Mouse (Mus musculus) CH12.LX (cell line): ENCODE data around the gene Olfr1257. TPM values are rescaled to one million over a fixed set of nuclear protein-coding genes. Genes with fewer than 3 reads are reported as not detected.

Experiments
- DNase-seq: peaks from one replicate; pipeline ENCODE4 v3.0.0-alpha.2; 2013; ENCODE audit errors: extremely low read depth
- H3K27ac ChIP-seq: 2 replicates; pipeline ENCODE4 v1.5.1; 2012; ENCODE audit warnings: low read depth, mild to moderate bottlenecking, control low read depth, moderate library complexity; ENCODE audit not compliant: insufficient read depth
- H3K27me3 ChIP-seq: replicated peaks from 2 replicates; pipeline ENCODE3; 2012; ENCODE audit warnings: inconsistent platforms
- H3K36me3 ChIP-seq, 2 experiments: replicated peaks in 1 of 2; 2 replicates each; pipeline versions ENCODE3 to v1.6.1; 2012; ENCODE audit warnings: inconsistent platforms in 1 of 2, low read length in 1 of 2, mild to moderate bottlenecking in 1 of 2, mixed read lengths in 1 of 2, moderate library complexity in 1 of 2; ENCODE audit not compliant: control insufficient read depth in 1 of 2, insufficient read depth in 1 of 2
- H3K4me1 ChIP-seq, 2 experiments: 2 replicates each; pipeline ENCODE4 v1.6.1; 2012; ENCODE audit warnings: inconsistent platforms in 1 of 2, moderate library complexity in 1 of 2; ENCODE audit not compliant: insufficient read depth in 2 of 2, control insufficient read depth in 1 of 2
- H3K4me2 ChIP-seq: 2 replicates; pipeline ENCODE4 v1.6.1; 2012; ENCODE audit warnings: low read depth, mild to moderate bottlenecking, control low read depth; ENCODE audit not compliant: poor library complexity, insufficient read depth, severe bottlenecking
- H3K4me3 ChIP-seq, 3 experiments: fragments of 150-350 bp in 1 of 3; sonication (generic) in 1 of 3; replicated peaks in 1 of 3; 2 replicates each; pipeline versions ENCODE3 to v1.5.1; 2011 to 2012; ENCODE audit warnings: low read depth in 2 of 3, low read length in 2 of 3, mild to moderate bottlenecking in 2 of 3, moderate library complexity in 2 of 3, control low read depth in 1 of 3, improper control_type of control experiment in 1 of 3, inconsistent platforms in 1 of 3, mixed read lengths in 1 of 3; ENCODE audit not compliant: poor library complexity in 1 of 3
- H3K79me2 ChIP-seq: replicated peaks from 2 replicates; pipeline ENCODE4 v1.6.1; 2012; ENCODE audit warnings: mild to moderate bottlenecking, moderate library complexity; ENCODE audit not compliant: control insufficient read depth, poor library complexity, insufficient read depth, severe bottlenecking; ENCODE audit errors: extremely low read depth
- H3K9ac ChIP-seq: 2 replicates; pipeline ENCODE4 v1.6.1; 2012; ENCODE audit warnings: low read depth, mild to moderate bottlenecking, control low read depth, moderate library complexity; ENCODE audit not compliant: insufficient read depth
- H3K9me3 ChIP-seq: replicated peaks from 2 replicates; pipeline ENCODE3; 2012; ENCODE audit warnings: low read length, inconsistent platforms, mixed read lengths
- BHLHE40 ChIP-seq: IDR thresholded peaks from 2 replicates; pipeline ENCODE4 v1.6.1; 2011; ENCODE audit warnings: mild to moderate bottlenecking, low read depth, low read length, improper control_type of control experiment
- CHD1 ChIP-seq: IDR thresholded peaks from 2 replicates; pipeline ENCODE4 v1.6.1; 2012; ENCODE audit warnings: low read depth, low read length, improper control_type of control experiment, inconsistent platforms
- CHD2 ChIP-seq: IDR thresholded peaks from 2 replicates; pipeline ENCODE4 v1.6.1; 2011; ENCODE audit warnings: low read length, improper control_type of control experiment
- CTCF ChIP-seq, 2 experiments: IDR thresholded peaks in 1 of 2; conservative IDR thresholded peaks in 1 of 2; 2 replicates each; pipeline ENCODE4 v1.5.1; 2011 to 2012; ENCODE audit warnings: low read depth in 2 of 2, low read length in 2 of 2, improper control_type of control experiment in 1 of 2, inconsistent platforms in 1 of 2, mild to moderate bottlenecking in 1 of 2, moderate library complexity in 1 of 2
- ELF1 ChIP-seq: IDR thresholded peaks from 2 replicates; pipeline ENCODE4 v1.6.1; 2014; ENCODE audit warnings: low read depth, mild to moderate bottlenecking, inconsistent platforms, low read length, improper control_type of control experiment
- EP300 ChIP-seq: IDR thresholded peaks from 2 replicates; pipeline ENCODE4 v1.6.1; 2011; ENCODE audit warnings: low read length, improper control_type of control experiment
- ETS1 ChIP-seq: conservative IDR thresholded peaks from 2 replicates; pipeline ENCODE4 v1.6.1; 2012; ENCODE audit warnings: low read depth, mild to moderate bottlenecking, inconsistent platforms, low read length, improper control_type of control experiment, moderate library complexity
- GABPA ChIP-seq: IDR thresholded peaks from 2 replicates; pipeline ENCODE4 v1.6.1; 2012; ENCODE audit warnings: low read depth, low read length, improper control_type of control experiment, inconsistent platforms; ENCODE audit not compliant: insufficient replicate concordance
- IRF4 ChIP-seq: IDR thresholded peaks from 2 replicates; pipeline ENCODE4 v1.6.1; 2014; ENCODE audit warnings: low read depth, mild to moderate bottlenecking, inconsistent platforms, low read length, improper control_type of control experiment
- JUND ChIP-seq: conservative IDR thresholded peaks from 2 replicates; pipeline ENCODE4 v1.6.1; 2011; ENCODE audit warnings: low read depth, low read length, improper control_type of control experiment
- KAT2A ChIP-seq: IDR thresholded peaks from 2 replicates; pipeline ENCODE4 v1.6.1; 2012; ENCODE audit warnings: low read length, improper control_type of control experiment, inconsistent platforms; ENCODE audit not compliant: insufficient replicate concordance
- MAZ ChIP-seq: IDR thresholded peaks from 2 replicates; pipeline ENCODE4 v1.6.1; 2012; ENCODE audit warnings: low read depth, mild to moderate bottlenecking, inconsistent platforms, low read length, improper control_type of control experiment, moderate library complexity
- MEF2A ChIP-seq: IDR thresholded peaks from 2 replicates; pipeline ENCODE4 v1.6.1; 2014; ENCODE audit warnings: low read depth, mild to moderate bottlenecking, inconsistent platforms, low read length, improper control_type of control experiment, borderline replicate concordance
- MXI1 ChIP-seq: IDR thresholded peaks from 2 replicates; pipeline ENCODE4 v1.6.1; 2011; ENCODE audit warnings: mild to moderate bottlenecking, low read depth, low read length, improper control_type of control experiment
- NRF1 ChIP-seq: IDR thresholded peaks from 2 replicates; pipeline ENCODE4 v1.6.1; 2014; ENCODE audit warnings: low read depth, mild to moderate bottlenecking, inconsistent platforms, low read length, improper control_type of control experiment, moderate library complexity
- RAD21 ChIP-seq: IDR thresholded peaks from 2 replicates; pipeline ENCODE4 v1.6.1; 2011; ENCODE audit warnings: low read depth, mild to moderate bottlenecking, low read length, improper control_type of control experiment, moderate library complexity
- SIN3A ChIP-seq: IDR thresholded peaks from 2 replicates; pipeline ENCODE4 v1.6.1; 2012; ENCODE audit warnings: low read length, improper control_type of control experiment, inconsistent platforms
- SMC3 ChIP-seq: IDR thresholded peaks from 2 replicates; pipeline ENCODE4 v1.6.1; 2011; ENCODE audit warnings: low read depth, low read length, improper control_type of control experiment
- TBP ChIP-seq: conservative IDR thresholded peaks from 2 replicates; pipeline ENCODE4 v1.6.1; 2011; ENCODE audit warnings: low read depth, low read length, improper control_type of control experiment
- TCF12 ChIP-seq: IDR thresholded peaks from 2 replicates; pipeline ENCODE4 v1.6.1; 2014; ENCODE audit warnings: low read depth, mild to moderate bottlenecking, inconsistent platforms, low read length, improper control_type of control experiment
- UBTF ChIP-seq: IDR thresholded peaks from 2 replicates; pipeline ENCODE4 v1.6.1; 2012; ENCODE audit warnings: low read depth, mild to moderate bottlenecking, inconsistent platforms, low read length, improper control_type of control experiment, moderate library complexity
- USF1 ChIP-seq: IDR thresholded peaks from 2 replicates; pipeline ENCODE4 v1.6.1; 2014; ENCODE audit warnings: low read depth, mild to moderate bottlenecking, inconsistent platforms, low read length, improper control_type of control experiment
- ZMIZ1 ChIP-seq: IDR thresholded peaks from 2 replicates; pipeline ENCODE4 v1.6.1; 2012; ENCODE audit warnings: low read depth, mild to moderate bottlenecking, inconsistent platforms, low read length, improper control_type of control experiment
- ZNF384 ChIP-seq: IDR thresholded peaks from 2 replicates; pipeline ENCODE4 v1.6.1; 2012; ENCODE audit warnings: low read depth, low read length, improper control_type of control experiment, inconsistent platforms
- dilution Hi-C: fragments of 300-500 bp; cut with MboI; formaldehyde crosslinking; loops from 2 replicates; pipeline ENCODE4 v1.14.3; 2020; ENCODE audit warnings: low sequenced_read_pairs; ENCODE audit not compliant: extremely low pct_unique_long_range_greater_than_20kb, extremely low pct_ligation_motif_present
- in situ Hi-C: fragments of 300-500 bp; cut with MboI; formaldehyde crosslinking; loops from 3 replicates; pipeline ENCODE4 v1.14.3; 2019; ENCODE audit warnings: low sequenced_read_pairs, low pct_ligation_motif_present, low pct_unique_long_range_greater_than_20kb, mixed read lengths
- polyA plus RNA-seq: library from polyadenylated mRNA; unstranded; fragments of >175 nt; gene quantifications from 2 replicates; pipeline ENCODE4 v1.2.1, GENCODE M21; 2012; ENCODE audit warnings: low read depth; ENCODE audit not compliant: insufficient read length
- total RNA-seq, 2 experiments: library from RNA; depleted of rRNA; stranded (reverse); fragments of 300-350 nt in 1 of 2; fragments of >200 nt in 1 of 2; gene quantifications; 2 replicates each; pipeline ENCODE4 v1.2.3; 2012 to 2014

The Olfr1257 gene
- not detected in 2 replicates for total RNA-seq (2012; rRNA removed)
- total RNA-seq (2014; rRNA removed): not detected in 2 replicates
- polyA plus RNA-seq: not detected in 2 replicates

DNA sequence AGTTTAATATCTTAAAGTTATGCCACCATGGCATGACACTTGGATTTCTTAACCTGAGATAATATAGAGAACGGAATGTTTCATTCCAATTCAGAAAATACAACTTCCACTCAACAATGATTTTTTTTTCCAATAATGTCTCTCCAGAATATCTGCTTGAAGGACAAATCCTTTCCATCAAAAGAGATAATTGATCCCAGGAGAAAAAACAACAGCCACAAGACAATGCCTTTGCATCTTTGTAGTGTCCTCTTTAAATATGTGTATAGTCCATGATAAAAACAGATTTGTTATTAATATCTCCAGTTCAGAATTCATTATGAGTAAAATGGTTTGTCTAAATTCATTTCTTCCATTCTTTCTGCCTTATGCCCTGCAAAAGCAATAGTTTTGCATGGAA is at the start of gene Olfr1257:
Gene Olfr1257 (plus strand): TSS at position 301 of the 400 bp plus-strand sequence.
- no peak for DNase-seq
- no peak within 1 kb of the TSS for H3K4me2 ChIP-seq
- H3K9ac ChIP-seq: no peak within 1 kb of the TSS
- no peaks in the 10 kb centered on the region for H3K79me2 ChIP-seq
- no peaks in the 10 kb centered on the region for H3K27me3 ChIP-seq
- TF ChIP-seq IRF4: no peak
- no peak for TF ChIP-seq USF1
- no peak for TF ChIP-seq MAZ
- no peak for TF ChIP-seq JUND
- no peak for TF ChIP-seq CHD2
- TF ChIP-seq UBTF: no peak
- TF ChIP-seq BHLHE40: no peak
- TF ChIP-seq SIN3A: no peak
- no peak for TF ChIP-seq EP300
- TF ChIP-seq SMC3: no peak
- no peak for TF ChIP-seq CHD1
- TF ChIP-seq MXI1: no peak
- no peak for TF ChIP-seq MEF2A
- TF ChIP-seq TBP: no peak
- TF ChIP-seq CTCF (conservative IDR thresholded peaks at IDR 0.05 in 1 of 2, IDR thresholded peaks at IDR 0.05 in 1 of 2; ENCODE audit: low read depth in 2 of 2, low read length in 2 of 2): no peak
- no peak for TF ChIP-seq TCF12
- H3K4me1 ChIP-seq: no peaks in the 10 kb centered on the region
- H3K9me3 ChIP-seq: peaks cover 10% of the 10 kb centered on the region
- H3K4me3 ChIP-seq: no peak within 1 kb of the TSS
- H3K36me3 ChIP-seq: no peaks in the 10 kb centered on the region
- in situ Hi-C loops (no loop called here), dilution Hi-C loops (no loop called here)
- H3K27ac ChIP-seq: no peak within 1 kb of the TSS

- no peak within 1 kb of the TSS for H3K4me2 ChIP-seq
- in situ Hi-C loops (no loop called here), dilution Hi-C loops (no loop called here)
- no peak for DNase-seq
- no peak within 1 kb of the TSS for H3K4me3 ChIP-seq
- H3K4me1 ChIP-seq: no peaks in the 10 kb centered on the region
- no peaks in the 10 kb centered on the region for H3K27me3 ChIP-seq
- H3K79me2 ChIP-seq: no peaks in the 10 kb centered on the region
- H3K36me3 ChIP-seq: no peaks in the 10 kb centered on the region
- no peak within 1 kb of the TSS for H3K9ac ChIP-seq
- H3K9me3 ChIP-seq: peaks cover 14% of the 10 kb centered on the region
- no peak within 1 kb of the TSS for H3K27ac ChIP-seq
- TF ChIP-seq KAT2A: no peak
- no peak for TF ChIP-seq ZNF384
- TF ChIP-seq ETS1: no peak
- TF ChIP-seq RAD21: no peak
- TF ChIP-seq SMC3: no peak
- TF ChIP-seq NRF1: no peak
- TF ChIP-seq TCF12: no peak
- TF ChIP-seq SIN3A: no peak
- no peak for TF ChIP-seq MEF2A
- no peak for TF ChIP-seq GABPA
- TF ChIP-seq ZMIZ1: no peak
- no peak for TF ChIP-seq ELF1
Observed at GRCm38 (mm10) chr2:89841455-89841854, 36.8 kb upstream of the Olfr1257 start, which contains the start of gene Olfr1256. TSS of gene Olfr1256 (minus strand) at chr2:89841555.
